Mouse (Mus musculus) megakaryocyte progenitor cell, adult 5-6 weeks (primary cell): ENCODE results near the gene Rmi2. TPM values are rescaled to one million over a fixed set of nuclear protein-coding genes. Genes with fewer than 3 reads are reported as not detected.
A peak's percentile ranks its signal among the peaks of the same experiment; 100 is the strongest.
"Not testable (repeated sequence)": the region's sequence is repeated elsewhere in the genome, so short reads cannot be mapped to it uniquely, and the experiment has no call there.

Experiments
- ATAC-seq: replicated peaks from 2 replicates; pipeline ENCODE4 v1.8.0; 2016; ENCODE audit warnings: mild to moderate bottlenecking, moderate TSS enrichment, inconsistent platforms; ENCODE audit not compliant: poor library complexity
- total RNA-seq, 2 experiments: library from RNA; stranded (forward) in 1 of 2; stranded (reverse) in 1 of 2; fragments of 157-497, 149-512 nt in 1 of 2; fragments of 200-1000 nt in 1 of 2; gene quantifications; 2 replicates each; pipeline versions ENCODE4 v1.2.3 to v1.2.4; 2015 to 2017

Gene Rmi2
- total RNA-seq, 2 experiments from 2014 or later = 6.0 to 6.9 TPM

- no peak for ATAC-seq
These were observed 9.0 kb upstream of the Rmi2 start for GRCm38 (mm10) chr16:10825840-10826239.

GRCm38 (mm10) chr16:10827269-10827668 lies 7.6 kb upstream of the Rmi2 start:
- no peak for ATAC-seq

DNA sequence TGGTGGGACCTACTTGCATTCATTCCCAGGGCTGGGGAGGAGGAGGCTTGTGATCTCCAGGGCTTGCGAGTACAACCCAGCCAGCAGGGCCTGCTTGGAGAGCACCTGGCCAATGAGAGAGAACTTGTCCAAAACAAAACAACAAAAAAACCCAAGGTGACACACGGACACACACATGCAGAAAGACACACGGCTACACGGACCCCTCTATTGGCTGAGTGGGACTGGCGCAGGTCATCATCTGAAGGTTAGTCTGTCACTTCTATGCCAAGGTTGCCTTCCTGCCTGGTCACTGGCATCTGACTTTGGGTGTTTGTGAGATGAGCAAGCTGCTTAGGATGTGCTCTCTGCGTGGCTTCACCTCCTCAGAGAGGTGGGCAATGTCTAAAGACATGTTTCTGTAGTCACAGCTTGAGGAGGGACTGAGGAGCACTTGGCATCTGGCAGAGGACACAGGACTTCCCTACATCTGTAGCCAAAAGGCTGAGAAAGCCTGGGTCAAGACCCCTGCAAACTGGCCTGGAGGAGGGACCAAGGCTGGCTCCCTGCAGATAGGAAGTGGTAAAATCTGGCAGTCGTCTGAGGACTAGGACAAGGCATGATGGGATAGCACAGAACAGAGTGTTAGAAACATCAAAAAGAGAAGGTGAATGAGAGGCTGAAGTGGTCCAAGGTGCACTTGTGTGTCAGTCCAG lies 6.9 kb upstream of the Rmi2 start:
- ATAC-seq = no peak

- no peak for ATAC-seq
These were observed 6.4 kb upstream of the Rmi2 start for GRCm38 (mm10) chr16:10828461-10828805.

- no peak for ATAC-seq
These were observed 333 bp upstream of the Rmi2 start for GRCm38 (mm10) chr16:10834542-10834910.

- ATAC-seq = no peak
These were observed 1.5 kb downstream of the Rmi2 start for GRCm38 (mm10) chr16:10836388-10836787.

DNA sequence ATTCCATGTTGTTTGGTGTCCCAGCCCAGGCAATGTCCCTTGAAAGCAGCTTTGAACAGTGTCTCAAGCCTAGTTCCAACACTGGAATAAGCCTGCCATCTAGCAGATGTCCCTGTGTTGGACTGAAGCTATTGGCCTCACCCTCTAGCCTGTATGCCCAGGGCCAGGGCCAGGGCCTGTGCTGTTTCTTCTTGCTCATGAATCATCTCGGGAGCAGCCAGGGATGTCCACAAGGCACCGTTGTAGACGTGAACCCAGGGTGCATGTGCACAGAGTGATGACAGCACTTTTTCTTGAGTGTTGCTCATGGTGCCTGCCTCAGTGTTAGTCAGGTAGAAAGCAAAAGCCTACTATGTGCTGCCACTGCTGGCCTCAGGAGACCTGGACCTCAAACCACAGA lies 2.4 kb downstream of the Rmi2 start:
- ATAC-seq = no peak

- ATAC-seq = peak; percentile 3; the same call in 1 of the 2 replicates
These were observed 3.0 kb downstream of the Rmi2 start for GRCm38 (mm10) chr16:10837903-10838302.

DNA sequence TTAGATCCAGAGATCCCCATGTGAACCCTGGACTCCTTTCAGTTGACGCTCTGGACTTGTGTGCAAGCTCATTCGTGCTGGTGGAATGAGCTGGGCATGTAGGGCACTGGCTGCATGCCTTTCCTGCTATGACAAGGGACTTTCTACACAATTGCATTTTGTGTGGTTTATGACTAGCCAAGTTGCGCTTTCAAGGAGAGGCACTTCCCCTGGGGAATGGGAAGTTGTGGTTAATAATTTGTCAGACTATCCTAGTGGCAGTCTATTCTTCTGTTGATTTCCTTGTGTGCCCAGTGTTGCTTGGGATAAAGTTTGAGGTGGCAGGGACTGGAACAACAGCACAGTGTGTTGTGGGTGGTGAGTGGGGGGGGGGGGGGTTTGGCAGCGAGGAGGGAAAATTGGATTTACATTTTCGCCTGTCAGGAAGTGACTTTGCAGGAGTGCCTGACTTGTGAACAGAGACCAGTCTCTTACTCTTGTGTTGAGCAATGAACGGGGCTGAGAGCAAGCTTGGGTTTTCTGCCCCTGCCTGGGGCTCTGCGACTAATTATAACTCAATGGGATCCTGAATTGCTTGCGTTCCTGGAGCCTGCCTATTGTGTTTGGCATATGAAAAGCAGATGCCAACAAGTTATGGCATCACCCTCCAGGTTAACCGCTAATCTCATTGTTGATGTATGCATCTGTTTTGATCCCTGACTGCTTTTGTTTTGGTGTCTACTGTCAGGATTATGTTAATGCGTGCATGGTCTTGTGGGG lies 3.8 kb downstream of the Rmi2 start:
- ATAC-seq = peak; percentile 65

- ATAC-seq = no peak
These were observed 5.2 kb downstream of the Rmi2 start for GRCm38 (mm10) chr16:10840018-10840417.

DNA sequence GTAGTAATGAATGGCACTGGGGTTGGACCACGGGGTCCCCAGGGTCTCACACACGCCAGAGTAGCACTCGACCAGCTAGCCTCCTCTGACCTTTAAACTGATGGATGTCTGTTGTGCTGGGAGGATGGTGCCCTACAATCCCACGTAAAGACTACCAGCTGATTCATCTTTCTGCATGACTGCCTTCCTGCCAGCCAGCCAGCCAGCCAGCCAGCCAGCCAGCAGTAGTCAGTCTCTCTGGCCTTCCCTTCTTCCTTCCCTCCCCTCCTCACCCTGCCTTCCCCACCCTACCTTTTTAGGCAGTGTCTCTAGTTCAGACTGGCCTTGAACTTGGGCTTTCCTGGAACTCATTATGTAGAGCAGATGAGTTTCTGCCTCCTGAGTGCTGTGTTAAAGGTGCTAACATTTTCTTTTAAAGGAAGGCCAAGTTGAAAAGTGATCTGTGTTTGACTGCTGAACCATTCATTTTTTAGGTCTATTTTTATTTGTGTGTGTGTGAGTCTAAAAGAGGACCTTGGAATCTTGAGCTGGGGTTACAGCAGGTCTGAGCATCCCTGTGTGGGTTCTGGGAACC lies 7.5 kb downstream of the Rmi2 start:
- ATAC-seq = no peak

GRCm38 (mm10) chr16:10843486-10844318 lies 8.8 kb downstream of the Rmi2 start:
- peak; percentile 82 for ATAC-seq

- ATAC-seq = no peak; the same call in 1 of the 2 replicates
These were observed 9.4 kb downstream of the Rmi2 start for GRCm38 (mm10) chr16:10844319-10844670.

DNA sequence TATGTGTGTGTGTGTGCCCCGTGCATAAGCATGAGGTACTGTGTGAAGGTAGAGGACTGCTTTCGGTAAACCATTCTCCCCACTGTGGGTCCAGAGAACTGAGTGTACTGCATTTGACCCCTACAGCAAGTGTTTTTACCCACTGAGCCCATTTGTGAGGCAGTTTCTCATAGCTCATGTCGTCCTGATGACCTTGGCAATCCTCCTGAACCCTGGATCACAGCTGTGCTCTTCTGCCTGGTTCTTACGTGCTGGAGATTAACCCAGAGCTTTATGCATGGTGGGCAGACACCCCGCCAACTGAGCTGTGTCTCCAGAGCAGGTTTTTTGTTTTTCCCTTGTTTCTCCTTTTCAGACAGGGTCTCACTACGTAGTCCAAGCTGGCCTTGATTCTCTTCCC lies 11.1 kb downstream of the Rmi2 start:
- ATAC-seq = no peak

DNA sequence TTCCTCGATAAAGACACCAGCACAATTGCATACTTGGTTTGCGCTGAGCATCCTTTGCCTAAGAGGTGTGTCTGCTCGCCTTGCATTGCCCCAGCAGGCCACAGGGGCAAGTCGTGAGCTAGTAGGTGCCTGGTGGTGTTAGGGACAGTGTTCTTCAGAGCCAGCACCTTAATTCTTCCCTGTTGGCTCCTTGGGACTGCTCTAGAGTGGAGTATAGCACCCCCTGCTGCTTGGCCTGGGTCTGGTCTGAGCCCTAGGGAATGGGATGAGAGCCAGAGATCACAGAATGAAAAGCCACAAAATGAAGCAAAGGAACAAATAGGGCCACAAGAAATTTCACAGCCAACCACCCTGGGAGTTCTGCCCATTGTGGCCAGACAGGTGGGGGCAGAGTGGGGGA lies 11.6 kb downstream of the Rmi2 start:
- peak; percentile 77 for ATAC-seq

DNA sequence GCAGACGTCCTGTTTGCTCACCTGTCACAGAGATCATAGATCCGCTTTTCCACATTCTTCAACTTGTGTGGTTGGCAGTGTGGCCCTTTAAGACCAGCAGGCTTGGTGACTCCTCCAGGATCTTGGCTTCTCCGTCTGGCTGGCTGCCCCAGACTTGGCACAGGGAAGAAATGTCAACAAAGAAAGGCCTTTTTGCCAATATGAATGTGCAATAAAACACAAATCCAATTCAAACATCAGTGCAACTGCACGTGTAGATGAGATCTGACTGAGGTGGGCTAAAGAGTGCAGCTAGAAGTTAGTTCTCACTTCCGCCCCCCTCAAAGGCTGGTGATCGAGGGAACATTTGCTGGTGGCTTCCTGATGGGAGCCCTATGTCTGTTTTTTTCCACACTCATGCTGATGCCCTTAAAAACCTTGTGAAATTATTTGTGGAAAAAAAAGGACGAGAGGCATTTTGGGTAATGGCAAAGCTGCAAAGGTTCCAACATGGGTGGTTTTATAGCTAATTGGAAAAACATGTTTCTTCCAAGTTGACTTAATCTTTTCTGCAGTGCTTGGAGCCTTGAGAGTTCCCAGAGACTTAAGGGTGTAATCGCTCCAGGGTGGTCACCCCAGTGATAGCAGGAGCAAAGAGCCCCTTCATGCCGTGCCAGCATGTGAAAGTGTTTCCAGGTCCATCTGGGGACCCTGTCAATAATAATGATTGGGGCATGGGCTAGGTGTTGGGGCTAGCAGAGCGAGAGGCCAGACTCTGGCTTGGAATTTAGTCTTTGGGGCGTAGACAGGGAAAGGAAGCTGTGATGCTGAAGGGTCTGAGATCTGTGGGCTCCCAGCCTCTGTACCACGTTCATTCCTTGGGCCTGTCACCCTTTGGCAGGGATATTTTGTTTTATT lies 15.4 kb downstream of the Rmi2 start:
- ATAC-seq = no peak

- ATAC-seq = no peak
These were observed 16.0 kb downstream of the Rmi2 start for GRCm38 (mm10) chr16:10850905-10851304.

GRCm38 (mm10) chr16:10852216-10852615 lies 17.4 kb downstream of the Rmi2 start:
- not testable (repeated sequence) for ATAC-seq

DNA sequence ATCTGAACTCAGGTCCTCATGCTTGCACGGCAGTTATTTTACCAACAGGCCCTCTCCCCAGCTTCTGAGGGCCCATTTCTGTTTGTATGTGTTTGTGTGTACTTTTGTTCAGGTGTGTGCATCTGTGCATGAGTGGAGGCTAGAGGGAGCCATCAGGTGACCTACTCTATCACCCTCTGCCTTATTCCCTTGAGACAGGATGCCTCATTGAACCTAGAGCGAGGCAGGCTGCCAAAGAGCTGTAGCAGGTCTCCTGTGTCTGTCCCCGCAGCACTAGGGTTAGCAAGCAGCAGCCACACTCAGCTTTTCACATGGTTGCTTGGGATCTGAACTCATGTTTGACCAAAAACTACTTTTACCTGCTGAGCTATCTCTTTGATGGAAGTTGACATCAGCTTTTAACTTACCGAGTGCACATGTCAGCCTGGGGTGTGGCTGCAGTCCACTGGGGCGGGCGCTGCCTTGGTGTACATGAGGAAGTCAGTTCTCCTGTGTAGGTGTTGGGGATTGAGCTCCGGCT lies 24.9 kb downstream of the Rmi2 start:
- ATAC-seq = no peak

- ATAC-seq = no peak
These were observed 26.5 kb downstream of the Rmi2 start for GRCm38 (mm10) chr16:10861408-10861807.
